ENCODE assay signal across 17 mouse cellular contexts in genomic region chr16:72786636-72787035, GRCm38 (mm10).
"Had no signal": no experiment of that assay in that cellular context is flagged by ENCODE, and none has a peak within 500 bp of the region (broad histone marks: within the 10 kb centered on the region; RNA-seq: fewer than 3 reads in every experiment).

No protein-coding gene starts in this region.

- ATAC-seq: midbrain, embryonic 15.5 days had no signal

- H3K4me1 ChIP-seq: neural tube, embryonic 15.5 days had no signal

- DNase-seq: lung, adult 18-20 months; lung, embryonic 14.5 days; lung, postnatal 10 days; lung, postnatal 4 days; right cerebral cortex, adult 18-20 months; right cerebral cortex, postnatal 25 days; right cerebral cortex, postnatal 4 days; spleen, adult 18-20 months; thymus, adult 18-20 months; thymus, postnatal 14 days; thymus, postnatal 36 days had no signal

- H3K27ac ChIP-seq: liver, embryonic 14.5 days; neural tube, embryonic 15.5 days had no signal

- H3K36me3 ChIP-seq: midbrain, embryonic 12.5 days; midbrain, embryonic 15.5 days; neural tube, embryonic 13.5 days; neural tube, embryonic 15.5 days had no signal

- H3K4me2 ChIP-seq: lung, embryonic 14.5 days; midbrain, embryonic 12.5 days; midbrain, embryonic 15.5 days; neural tube, embryonic 13.5 days; neural tube, embryonic 15.5 days had no signal

- H3K27me3 ChIP-seq: midbrain, embryonic 12.5 days; midbrain, embryonic 15.5 days; neural tube, embryonic 13.5 days; neural tube, embryonic 15.5 days had no signal

- H3K9me3 ChIP-seq: midbrain, embryonic 12.5 days; midbrain, embryonic 15.5 days; neural tube, embryonic 13.5 days; neural tube, embryonic 15.5 days had no signal

- H3K9ac ChIP-seq: liver, embryonic 14.5 days; lung, embryonic 14.5 days; midbrain, embryonic 12.5 days; midbrain, embryonic 15.5 days; neural tube, embryonic 13.5 days; neural tube, embryonic 15.5 days had no signal

- H3K4me3 ChIP-seq: midbrain, embryonic 12.5 days; midbrain, embryonic 15.5 days; myocyte; neural tube, embryonic 13.5 days; neural tube, embryonic 15.5 days had no signal
